Mouse (Mus musculus): ENCODE measurements around the gene Zzz3.

DNA sequence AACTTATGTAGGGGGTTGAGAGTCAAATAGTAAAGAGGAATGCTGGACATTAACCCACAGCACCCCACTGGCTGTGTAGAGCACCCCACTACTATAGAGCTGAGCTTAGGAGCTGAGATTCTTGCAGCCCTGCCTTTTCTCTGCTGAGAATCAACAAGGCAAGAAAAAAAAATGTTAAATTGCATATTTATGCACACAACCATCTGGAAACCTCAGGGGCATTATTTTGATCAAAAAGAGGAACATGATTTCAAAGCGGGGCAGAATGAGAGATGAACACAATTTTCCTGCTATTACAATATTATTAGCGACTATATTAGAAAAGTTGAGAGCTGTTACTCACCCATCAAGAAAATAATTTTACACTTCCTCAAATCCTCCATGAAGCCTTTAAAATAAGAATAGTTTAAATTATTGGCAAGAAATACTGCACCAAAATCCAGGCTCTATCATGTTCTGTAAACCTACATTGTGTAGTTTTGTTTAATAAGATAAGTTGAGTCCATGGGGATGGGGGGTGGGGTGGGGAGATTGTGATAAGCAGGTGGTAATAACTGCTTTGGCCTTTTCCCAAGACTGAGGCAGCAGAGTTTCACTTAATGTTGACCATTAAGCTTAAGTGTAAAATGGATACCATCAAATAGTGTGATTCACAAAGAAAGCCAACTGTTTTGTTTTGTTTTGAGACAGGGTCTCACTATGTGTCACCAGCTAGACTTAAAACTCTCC lies 103.9 kb downstream of the Zzz3 start:
- no peak for TF ChIP-seq POLR2A (IDR thresholded peaks at IDR 0.05; ENCODE audit: low read depth, low read length)
- TF ChIP-seq CTCF (conservative IDR thresholded peaks at IDR 0.05; ENCODE audit: insufficient read depth, insufficient read length, low read depth, low read length) = no peak
